In the genomic region with DNA sequence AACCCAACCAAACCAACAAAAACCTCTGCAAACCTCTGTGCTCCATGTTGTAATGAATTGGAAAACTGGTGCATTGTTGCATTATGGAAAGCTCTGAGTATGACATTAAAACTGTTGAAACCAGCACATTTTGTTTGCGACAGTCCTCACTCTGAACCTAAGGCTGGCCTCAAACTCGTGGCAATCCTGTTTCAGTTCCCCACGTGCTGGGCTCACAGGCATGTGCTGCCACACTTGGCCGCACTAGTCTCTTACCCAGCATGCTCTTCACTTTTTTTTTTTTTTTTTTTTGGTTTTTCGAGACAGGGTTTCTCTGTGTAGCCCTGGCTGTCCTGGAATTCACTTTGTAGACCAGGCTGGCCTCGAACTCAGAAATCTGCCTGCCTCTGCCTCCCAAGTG, we compare ENCODE assay signal across 1 mouse cellular context. TPM values are rescaled to one million over a fixed set of nuclear protein-coding genes. Genes with fewer than 3 reads are reported as not detected.
"Had no signal": no experiment of that assay in that cellular context is flagged by ENCODE, and none has a peak within 500 bp of the region (broad histone marks: within the 10 kb centered on the region; RNA-seq: fewer than 3 reads in every experiment).

No protein-coding gene starts in this region.

RNA-seq across cellular contexts. Expression of gene Spire2, which starts 49.5 kb away (rescaled TPM):
- total RNA-seq: megakaryocyte, adult 5-6 weeks had no signal
